27 mouse cellular contexts compared by ENCODE assay signal in genomic region chr6:143888556-143888955, GRCm38 (mm10).
DNase-seq lines count a peak whose midpoint lies in the region; ATAC-seq and TF ChIP-seq lines count a peak whose summit lies in the region.
"Had no signal": no experiment of that assay in that cellular context is flagged by ENCODE, and none has a peak within 500 bp of the region (broad histone marks: within the 10 kb centered on the region; RNA-seq: fewer than 3 reads in every experiment).

No protein-coding gene starts in this region.

- no peak overlapping the region for H3K4me2 ChIP-seq in midbrain, embryonic 14.5 days (ENCODE audit: low read length)
- H3K4me2 ChIP-seq: embryonic facial prominence, embryonic 12.5 days; embryonic facial prominence, embryonic 15.5 days; heart, embryonic 11.5 days; hindbrain, embryonic 14.5 days had no signal

- no peak overlapping the region for H3K9ac ChIP-seq in midbrain, embryonic 14.5 days (replicated peaks; ENCODE audit: low read length)
- H3K9ac ChIP-seq: embryonic facial prominence, embryonic 12.5 days; embryonic facial prominence, embryonic 15.5 days; forebrain, postnatal 0 days; hindbrain, embryonic 14.5 days had no signal

- H3K4me1 ChIP-seq in midbrain, embryonic 14.5 days (ENCODE audit: control insufficient read depth, insufficient read depth, low read length), result no peaks in the 10 kb centered on the region
- H3K4me1 ChIP-seq: embryonic facial prominence, embryonic 12.5 days; embryonic facial prominence, embryonic 15.5 days; hindbrain, embryonic 10.5 days had no signal

- H3K4me3 ChIP-seq in C2C12 (ENCODE audit: insufficient read depth, poor library complexity, severe bottlenecking), result no peak overlapping the region
- no peak overlapping the region for H3K4me3 ChIP-seq in midbrain, embryonic 14.5 days (replicated peaks; ENCODE audit: low read depth, low read length)
- H3K4me3 ChIP-seq: embryonic facial prominence, embryonic 12.5 days; embryonic facial prominence, embryonic 15.5 days; hindbrain, embryonic 10.5 days had no signal

- DNase-seq in heart, adult 11 months, result peak; percentile 45
- no peak for DNase-seq in heart, postnatal 4 days
- peak; percentile 81 for DNase-seq in 3T3-L1 (ENCODE audit: low read depth, low spot score)
- peak; percentile 12 for DNase-seq in forelimb bud, embryonic 11.5 days (ENCODE audit: low read depth, low spot score)
- DNase-seq in cerebellum, adult 8-10 months, result no peak
- no peak for DNase-seq in midbrain, embryonic 14.5 days
- DNase-seq: adrenal gland, adult 8-10 months; adrenal gland, postnatal 25 days; cerebellum, adult 11-12 months; cerebellum, adult 9-10 months; cerebellum, postnatal 14 days; forebrain, postnatal 0 days; gastrocnemius, postnatal 36 days; kidney, adult 18-20 months had no signal

- H3K9me3 ChIP-seq in midbrain, embryonic 14.5 days (ENCODE audit: control insufficient read depth, low read length), result no peaks in the 10 kb centered on the region
- H3K9me3 ChIP-seq: embryonic facial prominence, embryonic 12.5 days; embryonic facial prominence, embryonic 15.5 days had no signal

- no peak for ATAC-seq in midbrain, embryonic 14.5 days (ENCODE audit: low FRiP score, low TSS enrichment)
- ATAC-seq: activated CD4-positive, CD25-positive, alpha-beta regulatory T cell, adult 4 months; forebrain, embryonic 14.5 days; forebrain, postnatal 0 days; hindbrain, postnatal 0 days; inflammation-experienced regulatory T-cells, adult 6 months; intestine, embryonic 16.5 days had no signal

- TF ChIP-seq CTCF in C2C12 (IDR thresholded peaks at IDR 0.05; ENCODE audit: control insufficient read depth, insufficient read depth, insufficient read length), result no peak

- H3ac ChIP-seq in C2C12 (ENCODE audit: control insufficient read depth, insufficient read length, low read depth), result no peak overlapping the region

- no peaks in the 10 kb centered on the region for H3K36me3 ChIP-seq in C2C12 (ENCODE audit: control insufficient read depth, insufficient read depth)
- no peaks in the 10 kb centered on the region for H3K36me3 ChIP-seq in midbrain, embryonic 14.5 days (ENCODE audit: control insufficient read depth, insufficient read depth, low read length)
- H3K36me3 ChIP-seq: embryonic facial prominence, embryonic 12.5 days; embryonic facial prominence, embryonic 15.5 days; G1E had no signal

- 75% methylated on average over 7 of the region's 7 CpGs for WGBS in midbrain, embryonic 14.5 days

- no peaks in the 10 kb centered on the region for H3K27me3 ChIP-seq in C2C12 (ENCODE audit: control insufficient read depth, insufficient read depth, insufficient read length)
- H3K27me3 ChIP-seq in midbrain, embryonic 14.5 days (ENCODE audit: control insufficient read depth, insufficient read depth, low read length), result no peaks in the 10 kb centered on the region
- H3K27me3 ChIP-seq: CH12.LX; embryonic facial prominence, embryonic 12.5 days; embryonic facial prominence, embryonic 15.5 days had no signal

- no peaks in the 10 kb centered on the region for H3K79me2 ChIP-seq in C2C12 (ENCODE audit: control insufficient read depth, insufficient read depth)

- H3K79me3 ChIP-seq in C2C12 (ENCODE audit: low read depth), result no peaks in the 10 kb centered on the region

- H3K27ac ChIP-seq in midbrain, embryonic 14.5 days (replicated peaks; ENCODE audit: low read depth, low read length), result no peak overlapping the region
- H3K27ac ChIP-seq: embryonic facial prominence, embryonic 12.5 days; embryonic facial prominence, embryonic 15.5 days; hindbrain, embryonic 10.5 days; hindbrain, embryonic 14.5 days; hindbrain, postnatal 0 days had no signal

TF ChIP-seq in C2C12, 6 proteins besides CTCF, POLR2A, EP300 and RAD21:
- TF ChIP-seq MYOG (IDR thresholded peaks at IDR 0.05; ENCODE audit: control insufficient read depth, extremely low read depth, insufficient read length) (no peak), FOSL1 (IDR thresholded peaks at IDR 0.05; ENCODE audit: insufficient read depth, low read length, poor library complexity, severe bottlenecking) (no peak), MYOD1 (IDR thresholded peaks at IDR 0.05; ENCODE audit: control insufficient read depth, insufficient read length, low read depth) (peak; percentile 25), USF1 (IDR thresholded peaks at IDR 0.05; ENCODE audit: low read depth) (no peak), MAX (IDR thresholded peaks at IDR 0.05) (no peak)

Comparison
In these comparisons a context has a peak if more than half of its experiments do, and no peak if none do; other contexts are left out.
1. DNase-seq: peak in heart, adult 11 months (single experiment), 3T3-L1 (single experiment) and forelimb bud, embryonic 11.5 days (single experiment); none in heart, postnatal 4 days (single experiment), cerebellum, adult 8-10 months (single experiment) and midbrain, embryonic 14.5 days (single experiment).